Mouse (Mus musculus) CH12.LX (cell line): ENCODE results near the gene Rrp7a. TPM values are rescaled to one million over a fixed set of nuclear protein-coding genes. Genes with fewer than 3 reads are reported as not detected.

ENCODE experiments used
- DNase-seq: peaks from one replicate; pipeline ENCODE4 v3.0.0-alpha.2; 2013; ENCODE audit errors: extremely low read depth
- H3K27ac ChIP-seq: 2 replicates; pipeline ENCODE4 v1.5.1; 2012; ENCODE audit warnings: low read depth, mild to moderate bottlenecking, control low read depth, moderate library complexity; ENCODE audit not compliant: insufficient read depth
- H3K27me3 ChIP-seq: replicated peaks from 2 replicates; pipeline ENCODE3; 2012; ENCODE audit warnings: inconsistent platforms
- H3K36me3 ChIP-seq, 2 experiments: replicated peaks in 1 of 2; 2 replicates each; pipeline versions ENCODE3 to v1.6.1; 2012; ENCODE audit warnings: inconsistent platforms in 1 of 2, low read length in 1 of 2, mild to moderate bottlenecking in 1 of 2, mixed read lengths in 1 of 2, moderate library complexity in 1 of 2; ENCODE audit not compliant: control insufficient read depth in 1 of 2, insufficient read depth in 1 of 2
- H3K4me1 ChIP-seq, 2 experiments: 2 replicates each; pipeline ENCODE4 v1.6.1; 2012; ENCODE audit warnings: inconsistent platforms in 1 of 2, moderate library complexity in 1 of 2; ENCODE audit not compliant: insufficient read depth in 2 of 2, control insufficient read depth in 1 of 2
- H3K4me2 ChIP-seq: 2 replicates; pipeline ENCODE4 v1.6.1; 2012; ENCODE audit warnings: low read depth, mild to moderate bottlenecking, control low read depth; ENCODE audit not compliant: poor library complexity, insufficient read depth, severe bottlenecking
- H3K4me3 ChIP-seq, 3 experiments: fragments of 150-350 bp in 1 of 3; sonication (generic) in 1 of 3; replicated peaks in 1 of 3; 2 replicates each; pipeline versions ENCODE3 to v1.5.1; 2011 to 2012; ENCODE audit warnings: low read depth in 2 of 3, low read length in 2 of 3, mild to moderate bottlenecking in 2 of 3, moderate library complexity in 2 of 3, control low read depth in 1 of 3, improper control_type of control experiment in 1 of 3, inconsistent platforms in 1 of 3, mixed read lengths in 1 of 3; ENCODE audit not compliant: poor library complexity in 1 of 3
- H3K79me2 ChIP-seq: replicated peaks from 2 replicates; pipeline ENCODE4 v1.6.1; 2012; ENCODE audit warnings: mild to moderate bottlenecking, moderate library complexity; ENCODE audit not compliant: control insufficient read depth, poor library complexity, insufficient read depth, severe bottlenecking; ENCODE audit errors: extremely low read depth
- H3K9ac ChIP-seq: 2 replicates; pipeline ENCODE4 v1.6.1; 2012; ENCODE audit warnings: low read depth, mild to moderate bottlenecking, control low read depth, moderate library complexity; ENCODE audit not compliant: insufficient read depth
- H3K9me3 ChIP-seq: replicated peaks from 2 replicates; pipeline ENCODE3; 2012; ENCODE audit warnings: low read length, inconsistent platforms, mixed read lengths
- CHD1 ChIP-seq: IDR thresholded peaks from 2 replicates; pipeline ENCODE4 v1.6.1; 2012; ENCODE audit warnings: low read depth, low read length, improper control_type of control experiment, inconsistent platforms
- CHD2 ChIP-seq: IDR thresholded peaks from 2 replicates; pipeline ENCODE4 v1.6.1; 2011; ENCODE audit warnings: low read length, improper control_type of control experiment
- CTCF ChIP-seq, 2 experiments: IDR thresholded peaks in 1 of 2; conservative IDR thresholded peaks in 1 of 2; 2 replicates each; pipeline ENCODE4 v1.5.1; 2011 to 2012; ENCODE audit warnings: low read depth in 2 of 2, low read length in 2 of 2, improper control_type of control experiment in 1 of 2, inconsistent platforms in 1 of 2, mild to moderate bottlenecking in 1 of 2, moderate library complexity in 1 of 2
- EP300 ChIP-seq: IDR thresholded peaks from 2 replicates; pipeline ENCODE4 v1.6.1; 2011; ENCODE audit warnings: low read length, improper control_type of control experiment
- ETS1 ChIP-seq: conservative IDR thresholded peaks from 2 replicates; pipeline ENCODE4 v1.6.1; 2012; ENCODE audit warnings: low read depth, mild to moderate bottlenecking, inconsistent platforms, low read length, improper control_type of control experiment, moderate library complexity
- GABPA ChIP-seq: IDR thresholded peaks from 2 replicates; pipeline ENCODE4 v1.6.1; 2012; ENCODE audit warnings: low read depth, low read length, improper control_type of control experiment, inconsistent platforms; ENCODE audit not compliant: insufficient replicate concordance
- HCFC1 ChIP-seq: IDR thresholded peaks from 2 replicates; pipeline ENCODE4 v1.6.1; 2012; ENCODE audit warnings: low read depth, mild to moderate bottlenecking, inconsistent platforms, low read length, improper control_type of control experiment
- MAZ ChIP-seq: IDR thresholded peaks from 2 replicates; pipeline ENCODE4 v1.6.1; 2012; ENCODE audit warnings: low read depth, mild to moderate bottlenecking, inconsistent platforms, low read length, improper control_type of control experiment, moderate library complexity
- MEF2A ChIP-seq: IDR thresholded peaks from 2 replicates; pipeline ENCODE4 v1.6.1; 2014; ENCODE audit warnings: low read depth, mild to moderate bottlenecking, inconsistent platforms, low read length, improper control_type of control experiment, borderline replicate concordance
- MXI1 ChIP-seq: IDR thresholded peaks from 2 replicates; pipeline ENCODE4 v1.6.1; 2011; ENCODE audit warnings: mild to moderate bottlenecking, low read depth, low read length, improper control_type of control experiment
- RAD21 ChIP-seq: IDR thresholded peaks from 2 replicates; pipeline ENCODE4 v1.6.1; 2011; ENCODE audit warnings: low read depth, mild to moderate bottlenecking, low read length, improper control_type of control experiment, moderate library complexity
- RCOR1 ChIP-seq: conservative IDR thresholded peaks from 2 replicates; pipeline ENCODE4 v1.6.1; 2012; ENCODE audit warnings: low read depth, mild to moderate bottlenecking, inconsistent platforms, low read length, improper control_type of control experiment
- TBP ChIP-seq: conservative IDR thresholded peaks from 2 replicates; pipeline ENCODE4 v1.6.1; 2011; ENCODE audit warnings: low read depth, low read length, improper control_type of control experiment
- USF1 ChIP-seq: IDR thresholded peaks from 2 replicates; pipeline ENCODE4 v1.6.1; 2014; ENCODE audit warnings: low read depth, mild to moderate bottlenecking, inconsistent platforms, low read length, improper control_type of control experiment
- ZKSCAN1 ChIP-seq: IDR thresholded peaks from 2 replicates; pipeline ENCODE4 v1.6.1; 2012; ENCODE audit warnings: low read depth, inconsistent platforms, low read length, improper control_type of control experiment, borderline replicate concordance
- dilution Hi-C: fragments of 300-500 bp; cut with MboI; formaldehyde crosslinking; loops from 2 replicates; pipeline ENCODE4 v1.14.3; 2020; ENCODE audit warnings: low sequenced_read_pairs; ENCODE audit not compliant: extremely low pct_unique_long_range_greater_than_20kb, extremely low pct_ligation_motif_present
- in situ Hi-C: fragments of 300-500 bp; cut with MboI; formaldehyde crosslinking; loops from 3 replicates; pipeline ENCODE4 v1.14.3; 2019; ENCODE audit warnings: low sequenced_read_pairs, low pct_ligation_motif_present, low pct_unique_long_range_greater_than_20kb, mixed read lengths
- polyA plus RNA-seq: library from polyadenylated mRNA; unstranded; fragments of >175 nt; gene quantifications from 2 replicates; pipeline ENCODE4 v1.2.1, GENCODE M21; 2012; ENCODE audit warnings: low read depth; ENCODE audit not compliant: insufficient read length
- total RNA-seq, 2 experiments: library from RNA; depleted of rRNA; stranded (reverse); fragments of 300-350 nt in 1 of 2; fragments of >200 nt in 1 of 2; gene quantifications; 2 replicates each; pipeline ENCODE4 v1.2.3; 2012 to 2014

The Rrp7a gene
- total and polyA plus RNA-seq, 3 experiments = 126 to 262 (median 156) TPM

GRCm38 (mm10) chr15:83074179-83074578 is 48.4 kb downstream of the Rrp7a start:
- H3K4me1 ChIP-seq = peaks cover 3 to 24% of the 10 kb centered on the region in 2 experiments
- no peaks in the 10 kb centered on the region for H3K27me3 ChIP-seq
- in situ Hi-C loops = no loop called here
- no peak for TF ChIP-seq EP300
- H3K79me2 ChIP-seq = no peaks in the 10 kb centered on the region
- no peak overlapping the region for H3K9ac ChIP-seq
- H3K9me3 ChIP-seq = peaks cover 8% of the 10 kb centered on the region
- DNase-seq = no peak
- no peak overlapping the region for H3K4me3 ChIP-seq
- no peak overlapping the region for H3K4me2 ChIP-seq
- no peak overlapping the region for H3K27ac ChIP-seq
- dilution Hi-C loops = no loop called here
- no peaks in the 10 kb centered on the region for H3K36me3 ChIP-seq

GRCm38 (mm10) chr15:83071752-83072151 is 50.8 kb downstream of the Rrp7a start:
- H3K27ac ChIP-seq = no peak overlapping the region
- H3K4me1 ChIP-seq = peaks cover 3 to 13% of the 10 kb centered on the region in 2 experiments
- dilution Hi-C loops (no loop called here), in situ Hi-C loops (no loop called here)
- H3K4me3 ChIP-seq = no peak overlapping the region
- H3K4me2 ChIP-seq = no peak overlapping the region
- no peaks in the 10 kb centered on the region for H3K27me3 ChIP-seq
- H3K9me3 ChIP-seq = peaks cover 7% of the 10 kb centered on the region
- TF ChIP-seq MXI1 = no peak
- peak; percentile 44 for TF ChIP-seq RAD21
- TF ChIP-seq CTCF (conservative IDR thresholded peaks at IDR 0.05 in 1 of 2, IDR thresholded peaks at IDR 0.05 in 1 of 2; ENCODE audit: low read depth in 2 of 2, low read length in 2 of 2) = peak; percentile 33 to 45; a peak in 3 of 4 replicates
- H3K9ac ChIP-seq = no peak overlapping the region
- no peaks in the 10 kb centered on the region for H3K79me2 ChIP-seq
- no peaks in the 10 kb centered on the region for H3K36me3 ChIP-seq
- no peak for DNase-seq

- TF ChIP-seq GABPA (no peak), CHD2 (no peak), MAZ (no peak), USF1 (no peak), CHD1 (no peak), ZKSCAN1 (no peak), RCOR1 (no peak), HCFC1 (no peak), EP300 (no peak), TBP (no peak), ETS1 (no peak), MEF2A (no peak)
- Histone ChIP-seq H3K4me1 (peaks cover under 1 to 6% of the 10 kb centered on the region in 2 experiments), H3K9ac (no peak overlapping the region), H3K36me3 (no peaks in the 10 kb centered on the region), H3K4me2 (no peak overlapping the region), H3K27ac (no peak overlapping the region), H3K9me3 (peaks cover 9% of the 10 kb centered on the region), H3K4me3 (no peak overlapping the region), H3K79me2 (no peaks in the 10 kb centered on the region), H3K27me3 (no peaks in the 10 kb centered on the region)
- no peak for DNase-seq
- in situ Hi-C loops (no loop called here), dilution Hi-C loops (no loop called here)
Measured at GRCm38 (mm10) chr15:83070942-83071341, 51.7 kb downstream of the Rrp7a start.
